Mouse (Mus musculus) midbrain, embryonic 15.5 days (tissue): ENCODE measurements around the gene Capns1. TPM values are rescaled to one million over a fixed set of nuclear protein-coding genes. Genes with fewer than 3 reads are reported as not detected.
A peak's percentile ranks its signal among the peaks of the same experiment; 100 is the strongest.

ENCODE experiments used
- ATAC-seq: fragments of 200-750 bp; cut with Nextera tagmentation; replicated peaks from 2 replicates; pipeline ENCODE4 v1.8.0; 2017; ENCODE audit warnings: moderate TSS enrichment
- H3K27ac ChIP-seq: fragments of 300-500 bp; sonication (generic); 2 replicates; pipeline ENCODE4 v1.5.1; 2015; ENCODE audit warnings: mild to moderate bottlenecking, inconsistent platforms
- H3K27me3 ChIP-seq: fragments of 300-500 bp; sonication (generic); replicated peaks from 2 replicates; pipeline ENCODE4 v1.6.1; 2015; ENCODE audit warnings: inconsistent platforms
- H3K36me3 ChIP-seq: fragments of 300-500 bp; sonication (generic); replicated peaks from 2 replicates; pipeline ENCODE4 v1.6.1; 2015; ENCODE audit warnings: inconsistent platforms
- H3K4me1 ChIP-seq: fragments of 300-500 bp; sonication (generic); 2 replicates; pipeline ENCODE4 v1.6.1; 2015; ENCODE audit warnings: inconsistent platforms
- H3K4me2 ChIP-seq: fragments of 300-500 bp; sonication (generic); 2 replicates; pipeline ENCODE4 v1.6.1; 2015; ENCODE audit warnings: inconsistent platforms, mild to moderate bottlenecking, moderate library complexity
- H3K4me3 ChIP-seq: fragments of 300-500 bp; sonication (generic); 2 replicates; pipeline ENCODE4 v1.5.1; 2015; ENCODE audit warnings: mild to moderate bottlenecking, inconsistent platforms
- H3K9ac ChIP-seq: fragments of 300-500 bp; sonication (generic); 2 replicates; pipeline ENCODE4 v1.6.1; 2015; ENCODE audit warnings: mild to moderate bottlenecking, inconsistent platforms
- H3K9me3 ChIP-seq: fragments of 300-500 bp; sonication (generic); 2 replicates; pipeline ENCODE4 v1.6.1; 2016; ENCODE audit warnings: inconsistent platforms
- WGBS: fragments of 180-500 bp; shearing (Covaris S2); methylation state at CpG from one replicate; pipeline ENCODE4 v1.1.7; 2015; ENCODE audit warnings: mixed read lengths; 5-methylcytosine and 5-hydroxymethylcytosine counted together
- polyA plus RNA-seq: library from polyadenylated mRNA; unstranded; fragments of >200 nt; fragmentation: Nextera tagmentation; extraction: Ambion mirVana; gene quantifications from 2 replicates; pipeline ENCODE4 v1.2.1, GENCODE M21; 2015

Gene Capns1
- polyA plus RNA-seq, 1 experiment from 2014 or later, result 69.8 TPM

- Histone ChIP-seq H3K4me2 (no peak overlapping the region), H3K4me1 (peaks cover 16% of the 10 kb centered on the region), H3K9me3 (peaks cover 24% of the 10 kb centered on the region), H3K36me3 (peaks cover 55% of the 10 kb centered on the region), H3K9ac (no peak overlapping the region), H3K27ac (no peak overlapping the region), H3K27me3 (no peaks in the 10 kb centered on the region), H3K4me3 (no peak overlapping the region)
- WGBS, result 99% methylated on average over 2 of the region's 2 CpGs
- no peak for ATAC-seq
Measured at GRCm38 (mm10) chr7:30164745-30165144, 33.9 kb downstream of the Capns1 start.

- no peak for ATAC-seq
- peaks cover 12% of the 10 kb centered on the region for H3K4me1 ChIP-seq
- WGBS, result 95% methylated on average over 5 of the region's 5 CpGs
- no peak overlapping the region for H3K9ac ChIP-seq
- no peak overlapping the region for H3K4me3 ChIP-seq
- no peaks in the 10 kb centered on the region for H3K27me3 ChIP-seq
- H3K4me2 ChIP-seq, result no peak overlapping the region
- H3K9me3 ChIP-seq, result peaks cover 30% of the 10 kb centered on the region
- peaks cover 72% of the 10 kb centered on the region for H3K36me3 ChIP-seq
- H3K27ac ChIP-seq, result no peak overlapping the region
Measured at GRCm38 (mm10) chr7:30163113-30163512, 35.5 kb downstream of the Capns1 start.

GRCm38 (mm10) chr7:30155507-30155906 lies 43.1 kb downstream of the Capns1 start:
- no peaks in the 10 kb centered on the region for H3K4me1 ChIP-seq
- no peaks in the 10 kb centered on the region for H3K27me3 ChIP-seq
- no peak overlapping the region for H3K4me2 ChIP-seq
- peaks cover 39% of the 10 kb centered on the region for H3K9me3 ChIP-seq
- ATAC-seq, result no peak
- WGBS, result 100% methylated on average over 3 of the region's 3 CpGs
- H3K4me3 ChIP-seq, result no peak overlapping the region
- H3K36me3 ChIP-seq, result peaks cover 53% of the 10 kb centered on the region
- no peak overlapping the region for H3K9ac ChIP-seq
- no peak overlapping the region for H3K27ac ChIP-seq

- ATAC-seq, result no peak
- peaks cover 43% of the 10 kb centered on the region for H3K9me3 ChIP-seq
- H3K4me3 ChIP-seq, result no peak overlapping the region
- WGBS, result 93% methylated on average over 1 of the region's 1 CpGs
- H3K4me2 ChIP-seq, result no peak overlapping the region
- no peaks in the 10 kb centered on the region for H3K27me3 ChIP-seq
- H3K27ac ChIP-seq, result no peak overlapping the region
- no peaks in the 10 kb centered on the region for H3K4me1 ChIP-seq
- H3K36me3 ChIP-seq, result peaks cover 45% of the 10 kb centered on the region
- no peak overlapping the region for H3K9ac ChIP-seq
Measured at GRCm38 (mm10) chr7:30154040-30154439, 44.6 kb downstream of the Capns1 start.

GRCm38 (mm10) chr7:30147011-30147410 lies 51.6 kb downstream of the Capns1 start:
- Histone ChIP-seq H3K9me3 (peaks cover 22% of the 10 kb centered on the region), H3K27ac (no peak overlapping the region), H3K9ac (no peak overlapping the region), H3K36me3 (peaks cover 5% of the 10 kb centered on the region), H3K4me1 (peaks cover 8% of the 10 kb centered on the region; the same call in 1 of the 2 replicates), H3K4me2 (no peak overlapping the region), H3K27me3 (no peaks in the 10 kb centered on the region), H3K4me3 (no peak overlapping the region)
- ATAC-seq, result no peak
- WGBS, result 96% methylated on average over 5 of the region's 5 CpGs

- H3K9ac ChIP-seq, result peak overlapping the region; percentile 67
- peak overlapping the region; percentile 65 for H3K4me2 ChIP-seq
- H3K4me1 ChIP-seq, result peaks cover 8% of the 10 kb centered on the region; the same call in 1 of the 2 replicates
- 2% methylated on average over 35 of the region's 35 CpGs for WGBS
- ATAC-seq, result peak; percentile 97
- H3K9me3 ChIP-seq, result 0 out of 2 replicates have a peak, but pooled peaks cover 2% of the 10 kb centered on the region
- no peaks in the 10 kb centered on the region for H3K27me3 ChIP-seq
- peak overlapping the region; percentile 90 for H3K27ac ChIP-seq
- H3K36me3 ChIP-seq, result no peaks in the 10 kb centered on the region; the same call in 1 of the 2 replicates
- peak overlapping the region; percentile 74 for H3K4me3 ChIP-seq
Measured at GRCm38 (mm10) chr7:30143555-30144209, 54.9 kb downstream of the Capns1 start.

GRCm38 (mm10) chr7:30143170-30143554 lies 55.4 kb downstream of the Capns1 start:
- Histone ChIP-seq H3K4me3 (peak overlapping the region; percentile 74), H3K4me2 (peak overlapping the region; percentile 65), H3K27ac (peak overlapping the region; percentile 90), H3K4me1 (peaks cover 8% of the 10 kb centered on the region; the same call in 1 of the 2 replicates), H3K9ac (peak overlapping the region; percentile 67), H3K9me3 (no peaks in the 10 kb centered on the region), H3K27me3 (no peaks in the 10 kb centered on the region), H3K36me3 (no peaks in the 10 kb centered on the region; the same call in 1 of the 2 replicates)
- peak; percentile 59 for ATAC-seq
- 18% methylated on average over 8 of the region's 8 CpGs for WGBS

Other genes starting within 250 kb of the Capns1 start
- 23.4 and 24.2 TPM in 2 replicates for gene Zfp74, start 244.7 kb downstream of the Capns1 start, polyA plus RNA-seq
- 6.0 and 7.0 TPM in 2 replicates for gene Zfp568, start 214.9 kb downstream of the Capns1 start, polyA plus RNA-seq
- 12.0 and 13.7 TPM in 2 replicates for gene Zfp14, start 147.4 kb downstream of the Capns1 start, polyA plus RNA-seq
- 12.9 and 13.4 TPM in 2 replicates for gene Zfp82, start 125.9 kb downstream of the Capns1 start, polyA plus RNA-seq
- 3.6 and 3.9 TPM in 2 replicates for gene Gm26920, start 108.4 kb downstream of the Capns1 start, polyA plus RNA-seq
- gene Zfp566, start 108.3 kb downstream of the Capns1 start, polyA plus RNA-seq, result 18.9 and 19.8 TPM in 2 replicates
- 81.9 and 83.5 TPM in 2 replicates for gene Zfp260, start 104.0 kb downstream of the Capns1 start, polyA plus RNA-seq
- gene Zfp382, start 76.9 kb downstream of the Capns1 start, polyA plus RNA-seq, result 23.4 and 24.9 TPM in 2 replicates
- 13.7 and 15.4 TPM in 2 replicates for gene Zfp146, start 29.1 kb downstream of the Capns1 start, polyA plus RNA-seq
- 6.5 and 6.8 TPM in 2 replicates for gene Cox7a1, start 14.7 kb downstream of the Capns1 start, polyA plus RNA-seq
- gene Polr2i, start 33.1 kb upstream of the Capns1 start, polyA plus RNA-seq, result 175 and 188 TPM in 2 replicates
- 429 and 432 TPM in 2 replicates for gene Tbcb, start 33.5 kb upstream of the Capns1 start, polyA plus RNA-seq
- gene Ovol3, start 36.9 kb upstream of the Capns1 start, polyA plus RNA-seq, result not detected in 2 replicates
- 1.3 and 1.5 TPM in 2 replicates for gene Thap8, start 81.3 kb upstream of the Capns1 start, polyA plus RNA-seq
- gene Wdr62, start 81.6 kb upstream of the Capns1 start, polyA plus RNA-seq, result 3.6 and 3.8 TPM in 2 replicates
- 106 and 110 TPM in 2 replicates for gene Clip3, start 92.9 kb upstream of the Capns1 start, polyA plus RNA-seq
- gene Alkbh6, start 109.9 kb upstream of the Capns1 start, polyA plus RNA-seq, result 134 and 135 TPM in 2 replicates
- 16.6 and 17.5 TPM in 2 replicates for gene Syne4, start 116.0 kb upstream of the Capns1 start, polyA plus RNA-seq
- gene E130208F15Rik, start 122.9 kb upstream of the Capns1 start, polyA plus RNA-seq, result 0.23 and 2.0 TPM in 2 replicates
- 16.7 and 17.1 TPM in 2 replicates for gene Sdhaf1, start 125.1 kb upstream of the Capns1 start, polyA plus RNA-seq
- 16.3 and 17.9 TPM in 2 replicates for gene Lrfn3, start 164.0 kb upstream of the Capns1 start, polyA plus RNA-seq
- gene Tyrobp, start 214.9 kb upstream of the Capns1 start, polyA plus RNA-seq, result 27.8 and 36.6 TPM in 2 replicates
- gene Hcst, start 221.0 kb upstream of the Capns1 start, polyA plus RNA-seq, result 0.53 and 0.59 TPM in 2 replicates
- 2.4 and 2.8 TPM in 2 replicates for gene Nfkbid, start 222.9 kb upstream of the Capns1 start, polyA plus RNA-seq
- gene Aplp1, start 246.7 kb upstream of the Capns1 start, polyA plus RNA-seq, result 790 and 817 TPM in 2 replicates